Mouse (Mus musculus): Measurements from ENCODE around the gene Dst. TPM values are rescaled to one million over a fixed set of nuclear protein-coding genes. Genes with fewer than 3 reads are reported as not detected.

Gene Dst
- total RNA-seq, 2 experiments from 2014 or later: 0.37 to 0.71 TPM

- ATAC-seq (ENCODE audit: poor library complexity, severe bottlenecking): no peak
These were observed 17.3 kb downstream of the Dst start for GRCm38 (mm10) chr1:33925283-33925682.

GRCm38 (mm10) chr1:33927466-33927865, 19.4 kb downstream of the Dst start:
- no peak for ATAC-seq (ENCODE audit: poor library complexity, severe bottlenecking)

- no peak for ATAC-seq (ENCODE audit: poor library complexity, severe bottlenecking)
These were observed 23.8 kb downstream of the Dst start for GRCm38 (mm10) chr1:33931791-33932190.

GRCm38 (mm10) chr1:33932196-33932595, 24.2 kb downstream of the Dst start:
- ATAC-seq (ENCODE audit: poor library complexity, severe bottlenecking): no peak

GRCm38 (mm10) chr1:33932845-33933499, 24.9 kb downstream of the Dst start:
- ATAC-seq (ENCODE audit: poor library complexity, severe bottlenecking): no peak

GRCm38 (mm10) chr1:33935946-33936345, 27.9 kb downstream of the Dst start:
- ATAC-seq (ENCODE audit: poor library complexity, severe bottlenecking): no peak

- ATAC-seq (ENCODE audit: poor library complexity, severe bottlenecking): no peak
These were observed 31.8 kb downstream of the Dst start for GRCm38 (mm10) chr1:33939828-33940227.

GRCm38 (mm10) chr1:33940364-33940928, 32.4 kb downstream of the Dst start:
- ATAC-seq (ENCODE audit: poor library complexity, severe bottlenecking): no peak

- ATAC-seq (ENCODE audit: poor library complexity, severe bottlenecking): no peak
These were observed 34.6 kb downstream of the Dst start for GRCm38 (mm10) chr1:33942638-33943037.

- ATAC-seq (ENCODE audit: poor library complexity, severe bottlenecking): no peak
These were observed 35.9 kb downstream of the Dst start for GRCm38 (mm10) chr1:33943943-33944342.

- ATAC-seq (ENCODE audit: poor library complexity, severe bottlenecking): no peak
These were observed 37.1 kb downstream of the Dst start for GRCm38 (mm10) chr1:33944977-33945750.

- ATAC-seq (ENCODE audit: poor library complexity, severe bottlenecking): no peak
These were observed 37.7 kb downstream of the Dst start for GRCm38 (mm10) chr1:33945756-33946155.

- ATAC-seq (ENCODE audit: poor library complexity, severe bottlenecking): no peak
These were observed 38.8 kb downstream of the Dst start for GRCm38 (mm10) chr1:33946601-33947395.

GRCm38 (mm10) chr1:33947838-33948237, 39.8 kb downstream of the Dst start:
- ATAC-seq (ENCODE audit: poor library complexity, severe bottlenecking): no peak

- ATAC-seq (ENCODE audit: poor library complexity, severe bottlenecking): no peak
These were observed 40.5 kb downstream of the Dst start for GRCm38 (mm10) chr1:33948511-33948910.

GRCm38 (mm10) chr1:33955626-33956025, 47.6 kb downstream of the Dst start:
- ATAC-seq (ENCODE audit: poor library complexity, severe bottlenecking): no peak

GRCm38 (mm10) chr1:33960439-33960838, 52.4 kb downstream of the Dst start:
- no peak for ATAC-seq (ENCODE audit: poor library complexity, severe bottlenecking)

GRCm38 (mm10) chr1:33964643-33965042, 56.6 kb downstream of the Dst start:
- peak; percentile 51 for ATAC-seq (ENCODE audit: poor library complexity, severe bottlenecking)

- ATAC-seq (ENCODE audit: poor library complexity, severe bottlenecking): no peak
These were observed 57.8 kb downstream of the Dst start for GRCm38 (mm10) chr1:33965824-33966223.

GRCm38 (mm10) chr1:33966328-33966727, 58.3 kb downstream of the Dst start:
- ATAC-seq (ENCODE audit: poor library complexity, severe bottlenecking): no peak

GRCm38 (mm10) chr1:33967206-33967605, 59.2 kb downstream of the Dst start:
- no peak for ATAC-seq (ENCODE audit: poor library complexity, severe bottlenecking)

Data from megakaryocyte, adult 5-6 weeks (primary cell).